Mouse (Mus musculus) erythroblast, adult 5-6 weeks (primary cell): ENCODE data around the gene Tmem132c. TPM values are rescaled to one million over a fixed set of nuclear protein-coding genes. Genes with fewer than 3 reads are reported as not detected.

Experiments used
- ATAC-seq: replicated peaks from 2 replicates; pipeline ENCODE4 v1.8.0; 2016; ENCODE audit warnings: moderate number of reproducible peaks, mild to moderate bottlenecking, moderate TSS enrichment, inconsistent platforms; ENCODE audit not compliant: poor library complexity, low FRiP score, severe bottlenecking
- total RNA-seq, 2 experiments: library from RNA; stranded (forward) in 1 of 2; stranded (reverse) in 1 of 2; fragments of 150-400 nt in 1 of 2; fragments of 200-764, 138-1000 nt in 1 of 2; gene quantifications; 2 replicates each; pipeline versions ENCODE4 v1.2.3 to v1.2.4; 2015 to 2017; ENCODE audit warnings: low replicate concordance in 2 of 2

Tmem132c gene
- total RNA-seq, 2 experiments from 2014 or later = not detected

DNA sequence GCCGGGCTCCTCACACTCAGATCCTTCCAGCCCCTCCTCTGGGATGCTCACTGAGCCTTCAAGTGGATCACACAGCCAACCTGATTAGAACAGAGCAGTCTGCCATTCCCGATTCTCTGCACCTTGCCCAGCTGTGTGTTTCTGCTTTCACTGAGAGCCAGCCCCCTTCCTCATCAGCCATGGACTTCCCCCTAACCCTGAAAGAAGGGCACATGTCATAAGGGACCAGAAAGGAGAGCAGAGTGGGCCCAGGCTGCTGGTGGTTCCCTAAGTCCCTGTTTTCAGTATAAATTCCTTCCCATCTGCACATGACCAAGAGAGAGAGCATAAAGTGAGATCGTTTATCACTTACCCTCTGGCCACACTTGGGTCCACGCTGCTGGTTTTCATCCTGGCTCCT is 39.6 kb downstream of the Tmem132c start:
- ATAC-seq = no peak

DNA sequence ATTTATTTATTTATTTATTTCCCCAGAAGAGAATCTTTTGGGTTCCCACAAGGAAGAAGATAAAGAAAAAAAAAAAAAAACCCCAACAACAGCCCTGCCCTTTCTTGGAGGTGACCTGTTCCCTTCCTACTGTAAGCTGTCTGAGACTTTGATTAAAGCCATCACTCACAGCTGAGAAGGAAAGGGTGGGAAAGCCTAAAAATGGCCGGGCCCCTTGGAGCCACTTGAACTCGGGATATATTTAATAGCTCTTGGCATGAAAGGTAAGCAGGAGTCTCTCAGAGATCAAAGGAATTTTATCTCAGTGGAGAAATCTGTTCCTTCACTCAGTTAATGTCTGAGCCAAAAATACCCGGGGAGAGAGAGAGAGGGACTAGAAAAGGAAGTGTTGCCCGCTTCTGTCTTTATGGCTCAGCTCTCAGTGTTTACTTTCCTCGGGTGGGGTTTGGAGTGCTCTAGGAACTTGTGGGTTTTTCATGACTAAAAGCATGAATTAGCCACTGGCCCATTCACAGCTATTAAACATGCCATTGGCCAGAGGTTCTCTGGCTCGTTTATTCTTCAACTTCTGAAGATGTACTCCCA is 41.0 kb downstream of the Tmem132c start:
- ATAC-seq = no peak

DNA sequence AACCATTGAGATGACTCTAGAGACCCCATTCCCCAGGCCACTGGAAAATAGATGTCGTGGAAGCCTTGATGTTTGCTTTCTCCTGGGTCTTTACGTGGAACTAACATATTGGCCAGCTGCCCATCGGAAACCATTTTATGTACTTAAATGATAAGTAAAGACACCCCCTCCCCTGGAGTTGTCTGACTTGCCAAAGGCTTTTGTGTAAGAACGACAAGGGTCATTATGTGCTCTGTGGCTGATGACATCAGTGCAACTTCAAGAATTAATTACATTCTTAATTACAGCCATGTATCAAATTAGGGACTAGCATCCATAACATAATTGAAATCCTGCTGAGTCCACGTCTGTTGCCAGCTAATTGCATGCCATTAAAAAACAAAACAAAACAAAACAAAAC is 45.3 kb downstream of the Tmem132c start:
- ATAC-seq = no peak

DNA sequence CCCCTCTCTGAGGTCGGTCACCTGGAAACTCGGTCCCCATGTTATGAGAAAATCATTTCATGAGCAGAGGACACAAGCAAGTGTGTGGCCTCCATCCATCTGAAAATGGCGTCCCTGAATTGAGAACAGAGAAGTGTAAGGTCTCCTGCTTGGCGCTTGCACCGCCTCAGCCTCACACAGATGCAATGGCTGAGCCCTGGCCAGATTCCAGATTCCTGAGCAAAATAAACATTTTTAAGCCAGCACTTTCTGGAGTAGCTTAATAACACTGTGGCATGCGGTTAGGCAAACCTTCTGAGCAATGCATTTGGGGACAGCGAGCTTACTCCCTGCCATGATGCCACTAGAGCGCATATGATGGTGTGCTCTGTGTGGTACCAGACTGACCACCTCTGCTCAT is 48.1 kb downstream of the Tmem132c start:
- no peak for ATAC-seq

DNA sequence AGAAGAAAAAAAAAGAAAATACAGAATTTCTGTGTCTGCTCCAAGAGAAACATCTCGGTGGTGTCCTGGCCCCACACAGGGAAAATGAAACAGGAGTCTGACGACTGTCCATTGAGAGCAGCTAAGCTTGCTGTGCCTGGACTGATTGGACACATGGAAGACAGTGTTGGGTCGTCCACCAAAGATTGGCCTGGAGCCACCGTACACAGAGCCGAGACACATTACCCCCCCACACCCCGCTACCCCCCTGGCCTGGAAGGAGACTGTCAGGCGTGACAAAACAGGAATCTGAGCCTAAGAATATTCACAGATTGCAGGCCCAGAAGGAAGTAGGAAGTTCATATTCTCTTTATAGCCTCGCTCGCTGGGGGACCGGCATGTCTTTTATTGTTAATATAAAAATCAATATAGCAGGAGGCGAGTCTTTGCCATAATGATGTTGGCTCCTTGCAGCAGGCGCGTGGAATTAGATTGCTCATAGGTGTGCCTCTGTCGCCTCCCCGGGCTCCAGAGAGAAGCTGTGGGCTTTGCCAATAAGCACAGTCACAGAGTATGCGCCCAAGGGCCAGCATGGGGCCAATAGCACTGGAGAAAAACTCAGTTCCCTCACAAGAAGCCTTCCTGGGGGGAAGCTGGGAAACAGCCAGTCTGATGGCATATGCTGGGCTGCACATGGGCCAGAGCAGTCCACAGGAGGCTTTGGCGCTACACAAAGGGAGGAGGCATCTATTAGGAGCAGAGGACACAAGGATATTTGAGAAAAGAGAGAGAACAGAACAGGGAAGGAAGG is 49.0 kb downstream of the Tmem132c start:
- ATAC-seq = no peak

DNA sequence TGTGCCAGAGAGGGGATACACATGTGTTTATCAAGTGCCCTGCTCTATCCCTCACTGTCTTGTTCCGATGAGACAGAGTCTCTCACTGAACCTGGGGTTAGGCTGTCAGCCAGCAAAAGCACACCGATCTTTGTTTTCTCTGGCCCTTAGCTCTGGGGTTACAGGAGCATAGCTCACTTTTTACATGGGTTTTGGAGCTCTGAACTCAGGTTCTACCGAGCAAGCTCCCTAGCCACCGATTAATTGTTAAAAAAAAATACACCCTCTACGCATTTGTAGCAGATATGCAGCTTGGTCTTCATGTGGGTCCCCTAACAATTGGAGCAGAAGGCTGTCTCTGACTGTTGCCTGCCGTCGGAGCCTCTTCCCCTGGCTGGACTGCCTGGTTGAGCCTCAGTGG is 50.0 kb downstream of the Tmem132c start:
- ATAC-seq = no peak

DNA sequence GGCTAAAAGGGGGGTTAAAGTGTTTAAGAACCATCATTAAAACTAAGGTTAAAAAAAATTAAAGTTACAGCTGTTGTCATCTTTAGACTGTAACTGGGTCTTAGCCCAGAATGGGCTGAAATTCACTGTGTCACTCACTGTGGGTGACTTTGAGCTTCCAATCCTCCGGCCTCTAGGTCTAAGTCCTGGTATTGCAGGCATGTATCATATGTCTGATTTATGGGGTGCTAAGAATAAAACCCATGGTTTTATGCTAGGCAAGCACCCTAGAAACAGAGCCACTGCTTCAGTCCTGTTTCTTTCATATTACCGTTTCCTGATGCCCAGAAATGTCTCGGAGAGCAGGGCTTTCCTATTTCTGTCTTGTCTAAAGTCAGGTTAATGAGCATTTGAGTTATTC is 52.1 kb downstream of the Tmem132c start:
- no peak for ATAC-seq

DNA sequence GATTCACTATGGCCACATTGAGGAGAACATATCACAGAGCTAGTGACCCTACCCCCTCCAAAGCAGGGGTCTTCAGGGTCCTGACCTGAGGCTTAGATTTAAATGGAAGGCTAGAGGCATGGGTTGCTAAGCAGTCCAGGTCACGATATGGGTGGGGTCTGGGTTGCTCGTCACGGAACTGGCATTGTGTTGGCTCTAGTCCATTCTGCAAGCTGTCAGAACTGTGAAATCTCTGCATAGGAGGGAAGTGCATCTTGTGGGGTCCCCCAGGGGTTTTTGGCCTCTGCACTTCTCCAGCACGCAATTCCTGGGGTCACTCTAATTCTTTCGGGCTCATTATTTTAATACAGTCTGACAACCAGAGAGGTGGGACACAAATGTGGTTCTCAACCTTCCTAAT is 55.9 kb downstream of the Tmem132c start:
- no peak for ATAC-seq

DNA sequence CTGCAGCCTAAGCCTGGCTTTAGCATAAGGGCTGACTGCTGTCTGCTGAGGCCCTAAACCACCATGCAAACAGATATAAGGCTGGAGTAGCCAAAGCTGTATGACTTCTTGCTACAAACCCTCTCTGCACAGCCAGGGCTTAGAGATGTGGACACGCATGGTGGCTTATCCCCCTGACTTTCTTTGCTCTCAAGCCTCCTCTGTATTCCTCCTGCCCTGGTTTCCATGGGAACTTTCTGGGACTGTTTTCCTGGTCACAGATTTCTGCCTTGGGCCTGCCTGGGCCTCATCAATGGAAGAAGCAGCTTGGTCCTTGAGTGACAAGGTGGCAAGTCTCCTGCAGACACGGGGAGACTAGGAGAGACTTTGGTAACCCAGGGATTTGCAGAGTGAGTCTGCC is 56.5 kb downstream of the Tmem132c start:
- no peak for ATAC-seq

DNA sequence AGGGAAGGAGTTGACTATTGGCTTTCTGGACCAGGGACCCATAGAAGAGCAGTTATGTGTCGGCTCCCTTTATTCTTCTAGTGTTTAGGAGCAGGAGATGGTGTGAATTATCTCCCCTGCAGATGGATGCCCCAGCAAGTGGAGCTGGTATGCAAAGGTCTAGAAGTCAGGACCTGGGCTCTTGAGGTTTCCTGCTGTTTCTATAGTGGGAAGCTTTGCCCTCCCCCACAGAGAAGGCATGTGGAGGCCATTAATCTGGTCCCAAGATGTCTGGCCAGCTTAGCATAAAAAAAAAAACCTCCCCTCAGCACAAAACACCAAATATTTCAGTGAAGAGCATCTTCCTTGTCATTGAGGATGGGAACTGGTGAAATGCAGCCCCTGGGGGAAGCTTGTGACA is 57.4 kb downstream of the Tmem132c start:
- ATAC-seq = no peak

DNA sequence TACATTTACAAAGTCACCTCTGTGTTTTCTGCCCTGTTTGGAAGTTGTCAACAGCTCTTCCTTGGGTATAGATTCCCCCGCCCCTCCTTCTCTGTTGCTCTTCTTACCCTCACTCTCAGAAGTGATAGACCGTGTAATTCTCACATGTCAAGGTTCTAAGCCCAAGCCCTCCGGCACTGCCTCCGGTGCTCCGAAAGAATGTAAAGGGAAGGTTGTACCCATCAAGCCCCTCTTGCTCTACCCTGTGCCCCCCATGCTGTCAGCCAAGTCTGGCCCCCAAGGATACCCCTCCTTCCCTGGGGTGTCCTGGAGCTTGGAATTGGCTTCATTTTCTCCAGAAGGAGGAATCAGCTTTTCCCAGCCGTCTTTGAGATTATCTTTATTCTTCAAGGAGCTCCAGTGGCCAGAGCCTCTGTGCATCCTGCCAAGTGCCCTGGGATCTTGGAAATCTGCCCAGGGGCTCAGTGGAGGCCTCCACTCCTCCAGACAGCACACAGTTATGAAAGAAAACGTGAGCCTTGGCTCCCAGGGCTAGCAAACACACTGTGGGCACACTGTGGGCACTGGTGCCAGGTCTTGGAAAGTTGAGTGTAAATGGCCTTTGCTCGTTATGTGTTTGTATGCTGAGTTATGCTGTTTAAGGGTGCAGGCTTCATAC is 59.1 kb downstream of the Tmem132c start:
- ATAC-seq = no peak

DNA sequence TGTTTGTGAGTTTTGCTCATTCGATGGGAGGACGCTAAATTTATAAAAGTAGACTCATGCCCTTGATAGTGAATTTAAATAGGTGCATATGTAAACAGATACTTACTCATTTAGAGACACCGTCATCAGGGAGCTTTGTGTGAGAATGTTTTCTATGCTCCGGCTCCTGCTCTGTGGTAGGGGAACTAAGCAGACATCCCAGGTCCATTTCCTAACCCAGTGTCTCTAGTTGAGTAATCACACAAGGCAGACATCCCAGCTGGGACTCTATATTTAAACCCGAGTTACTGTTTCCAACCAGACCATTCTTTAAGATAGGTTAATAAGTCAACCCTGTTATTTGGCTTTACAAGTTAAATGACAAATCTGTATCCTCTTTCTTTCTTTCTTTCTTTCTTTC is 63.7 kb downstream of the Tmem132c start:
- no peak for ATAC-seq

DNA sequence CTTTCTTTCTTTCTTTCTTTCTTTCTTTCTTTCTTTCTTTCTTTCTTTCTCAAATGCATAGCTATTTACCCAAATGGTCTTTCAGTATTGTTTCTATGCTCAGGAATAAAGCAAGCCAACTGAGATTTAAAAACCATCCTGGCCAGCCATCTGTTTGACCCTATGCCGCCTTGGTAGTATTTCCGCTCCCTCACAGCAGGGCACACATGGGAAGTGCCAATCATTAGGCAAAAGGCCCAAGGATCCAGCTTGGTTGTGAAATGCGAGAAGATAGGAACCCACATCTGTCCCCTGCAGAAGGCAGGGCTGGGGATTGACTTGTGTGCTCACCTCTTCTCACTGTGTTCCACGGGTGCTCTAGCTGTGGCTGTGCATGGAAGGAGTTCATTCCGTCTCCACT is 64.1 kb downstream of the Tmem132c start:
- ATAC-seq = no peak

DNA sequence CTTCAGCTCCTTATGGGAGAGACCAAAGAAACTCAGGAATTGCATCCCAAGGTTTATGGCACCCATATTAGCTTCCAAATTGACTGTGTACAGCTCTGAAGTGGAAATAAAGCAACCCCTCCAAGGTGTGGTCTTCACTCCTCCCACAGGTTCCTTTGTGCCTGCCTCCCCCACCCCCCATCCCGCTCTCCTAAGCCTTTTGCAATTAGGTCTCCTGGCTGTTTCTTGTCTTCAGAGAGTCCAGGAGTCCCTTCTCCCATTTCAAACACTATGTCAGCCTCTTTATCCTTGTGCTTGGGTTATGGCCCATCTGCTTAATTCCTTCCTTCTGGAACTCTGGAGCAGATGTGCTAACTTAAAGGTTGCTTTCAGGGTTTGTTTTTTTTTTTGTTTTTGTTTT is 65.1 kb downstream of the Tmem132c start:
- ATAC-seq = no peak

DNA sequence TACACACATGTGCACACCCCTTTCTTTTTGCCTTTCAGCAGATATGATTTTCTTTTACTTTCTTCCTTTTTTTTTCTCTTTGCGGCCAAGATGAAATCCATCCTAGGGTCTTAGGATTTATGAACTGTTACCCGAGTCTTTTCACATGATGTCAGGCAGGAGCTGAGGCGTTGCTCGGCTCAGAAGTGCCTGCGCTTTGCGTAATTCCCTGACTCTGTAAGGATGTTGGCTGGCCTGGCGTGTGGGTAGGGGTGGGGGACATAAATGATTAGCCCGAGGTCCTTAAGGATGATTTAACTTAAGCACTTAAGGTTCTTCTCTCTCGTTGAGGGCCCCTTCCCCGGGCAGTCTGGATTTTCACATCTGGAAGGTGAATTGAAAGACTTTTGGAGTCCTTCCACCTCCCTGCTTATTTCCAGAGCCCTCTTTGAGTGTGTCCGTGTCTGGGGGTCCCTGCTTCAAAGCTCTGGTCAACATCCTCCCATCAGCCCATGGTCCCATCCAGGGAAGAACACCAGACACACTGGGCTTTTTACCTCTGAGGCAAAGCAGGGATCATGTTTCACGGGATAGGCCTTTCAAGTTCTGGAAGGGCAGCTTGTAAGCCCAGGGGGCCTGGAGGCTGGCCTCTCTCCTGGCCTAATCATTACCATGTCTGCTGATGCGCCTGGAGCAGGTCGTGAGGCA is 68.9 kb downstream of the Tmem132c start:
- ATAC-seq = no peak

DNA sequence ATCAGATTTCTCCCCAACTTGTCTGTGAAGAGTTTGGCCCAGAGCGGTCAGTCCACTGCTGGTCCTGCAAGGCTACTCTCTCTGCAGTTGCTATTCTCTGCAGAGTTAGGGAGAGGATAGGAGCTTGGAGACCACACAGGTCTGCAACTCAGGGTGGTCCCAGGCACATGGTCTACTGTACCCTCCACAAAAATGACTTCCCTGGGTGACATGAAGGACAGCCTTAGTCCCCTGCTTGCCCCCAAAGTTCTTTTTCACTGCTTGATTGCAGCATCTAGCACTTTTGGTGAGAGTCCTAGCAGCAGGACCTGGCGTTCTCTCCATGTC is 69.4 kb downstream of the Tmem132c start:
- ATAC-seq = no peak

DNA sequence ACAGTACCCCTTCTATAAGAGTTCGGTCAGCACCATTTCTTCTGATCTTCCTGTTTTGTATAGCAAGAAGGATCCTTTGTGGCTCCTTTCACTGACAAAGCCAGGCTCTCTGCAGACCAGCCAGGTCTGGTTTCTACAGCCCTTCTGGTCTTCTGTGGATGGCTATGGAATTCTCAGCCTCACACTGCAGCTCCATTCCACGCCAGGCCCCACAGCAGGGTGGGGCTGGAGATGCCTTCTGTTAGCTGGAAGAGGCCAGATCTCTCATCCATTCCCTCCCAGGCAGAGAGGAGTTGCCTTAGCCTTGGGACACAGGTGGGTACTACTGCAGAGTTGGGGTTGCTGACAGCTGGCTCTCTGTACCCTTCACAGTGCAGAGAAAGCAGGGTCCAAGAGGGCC is 72.0 kb downstream of the Tmem132c start:
- ATAC-seq = no peak

DNA sequence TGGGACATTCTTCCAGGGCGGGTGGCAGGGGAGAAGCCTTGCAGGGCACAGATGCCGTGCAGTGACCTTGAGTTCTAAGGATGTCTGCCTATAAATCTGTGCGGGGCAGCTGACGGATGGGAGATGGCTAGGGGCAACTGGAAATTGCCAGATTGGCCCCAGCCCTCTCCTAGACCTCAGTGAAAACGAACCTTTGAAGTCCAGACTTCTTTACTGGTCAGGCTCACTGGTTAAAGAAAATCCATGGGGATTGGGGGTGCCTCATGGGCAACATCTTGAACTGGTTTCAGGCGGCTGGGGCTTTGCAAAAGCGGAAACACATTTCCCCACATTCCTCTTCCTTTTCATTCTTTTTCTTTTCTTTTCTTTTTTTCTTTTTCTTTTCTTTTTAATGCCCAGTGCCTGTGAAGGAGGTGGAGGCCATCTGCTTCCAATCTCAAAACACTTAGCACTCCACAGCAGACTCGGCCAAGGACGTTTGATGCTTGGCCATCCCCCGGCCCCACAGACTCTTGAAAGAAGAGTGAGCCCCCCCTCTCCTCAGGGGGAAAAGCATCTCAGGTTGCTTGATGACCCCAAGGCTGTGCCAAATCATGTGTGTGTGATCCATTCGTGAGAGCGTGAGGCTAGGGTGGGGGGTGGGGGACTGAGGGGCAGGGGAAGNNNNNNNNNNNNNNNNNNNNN is 77.6 kb downstream of the Tmem132c start:
- no peak for ATAC-seq

DNA sequence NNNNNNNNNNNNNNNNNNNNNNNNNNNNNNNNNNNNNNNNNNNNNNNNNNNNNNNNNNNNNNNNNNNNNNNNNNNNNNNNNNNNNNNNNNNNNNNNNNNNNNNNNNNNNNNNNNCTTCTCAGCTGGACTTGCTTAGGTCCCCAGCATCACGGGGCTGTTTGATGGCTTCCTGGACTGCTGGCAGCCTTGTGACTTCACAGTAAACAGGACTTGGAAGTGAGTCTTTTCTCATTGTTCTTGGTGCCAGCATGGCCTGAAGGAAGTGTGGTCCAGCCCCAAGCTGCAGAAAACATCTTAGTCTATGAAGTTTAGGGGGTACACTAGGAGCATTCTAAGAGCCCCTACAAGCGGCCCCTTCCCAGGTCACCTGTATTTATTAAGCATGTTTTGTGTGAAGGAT is 83.0 kb downstream of the Tmem132c start:
- ATAC-seq = no peak
